Mouse (Mus musculus) adrenal gland, adult 18-20 months (tissue): ENCODE results near the gene Vegfb. TPM values are rescaled to one million over a fixed set of nuclear protein-coding genes. Genes with fewer than 3 reads are reported as not detected.
A peak's percentile ranks its signal among the peaks of the same experiment; 100 is the strongest.
"Not testable (repeated sequence)": the region's sequence is repeated elsewhere in the genome, so short reads cannot be mapped to it uniquely, and the experiment has no call there.

Experiments
- DNase-seq, 2 experiments: peaks; one replicate each; pipeline ENCODE4 v3.0.0; 2021 to 2022; ENCODE audit warnings: low spot score in 2 of 2
- total RNA-seq, 2 experiments: library from RNA; stranded (reverse); gene quantifications; 1 replicate in 1 of 2; 2 replicates in 1 of 2; pipeline ENCODE4 v1.2.3; 2021

Vegfb gene
- total RNA-seq, 2 experiments from 2014 or later: 84.3 to 164 TPM

- DNase-seq: no peak
Measured at GRCm38 (mm10) chr19:6993011-6993770, 5.7 kb upstream of the Vegfb start.

- DNase-seq: peak; percentile 90 to 91
Measured at GRCm38 (mm10) chr19:6992011-6992858, 4.8 kb upstream of the Vegfb start, which contains the start of gene Dnajc4. Gene Dnajc4, minus strand, starts transcription at chr19:6992572.

DNA sequence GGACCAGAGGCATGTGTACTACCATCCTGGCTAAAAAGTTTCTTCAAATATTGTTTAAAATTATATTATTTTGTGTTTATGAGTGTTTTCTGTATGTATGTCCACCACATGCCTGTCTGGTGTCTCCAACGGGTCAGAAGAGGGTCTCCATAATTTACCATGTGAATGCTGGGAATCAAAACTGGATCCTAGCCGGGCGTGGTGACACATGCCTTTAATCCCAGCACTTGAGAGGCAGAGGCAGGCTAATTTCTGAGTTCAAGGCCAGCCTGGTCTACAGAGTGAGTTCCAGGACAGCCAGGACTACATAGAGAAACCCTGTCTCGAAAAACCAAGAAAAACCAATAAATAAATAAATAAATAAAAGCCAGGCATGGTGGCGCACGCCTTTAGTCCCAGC is 3.7 kb upstream of the Vegfb start:
- DNase-seq: not testable (repeated sequence)

DNA sequence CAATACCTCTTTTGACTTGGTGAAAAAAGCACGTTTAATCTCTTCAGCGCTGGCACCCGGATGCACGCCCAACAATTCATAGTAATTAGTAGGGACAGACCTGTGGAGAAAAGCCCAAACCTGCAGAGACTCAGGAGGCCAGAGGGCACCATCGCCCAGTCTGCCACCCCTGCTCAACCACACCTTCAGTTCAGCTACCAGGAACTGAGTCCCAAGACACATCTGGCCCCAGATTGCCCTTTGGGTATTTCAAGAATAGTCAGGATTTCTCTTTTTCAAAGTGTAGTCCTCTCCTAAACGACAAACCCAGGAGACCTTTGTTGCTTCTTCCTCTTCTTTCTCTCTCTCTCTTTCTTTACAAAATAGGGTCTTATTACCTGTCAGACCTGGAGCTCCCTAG is 3.3 kb upstream of the Vegfb start:
- DNase-seq: no peak

GRCm38 (mm10) chr19:6989251-6989650 is 1.8 kb upstream of the Vegfb start:
- DNase-seq: no peak

GRCm38 (mm10) chr19:6987904-6988285 is 444 bp upstream of the Vegfb start:
- DNase-seq: no peak

DNA sequence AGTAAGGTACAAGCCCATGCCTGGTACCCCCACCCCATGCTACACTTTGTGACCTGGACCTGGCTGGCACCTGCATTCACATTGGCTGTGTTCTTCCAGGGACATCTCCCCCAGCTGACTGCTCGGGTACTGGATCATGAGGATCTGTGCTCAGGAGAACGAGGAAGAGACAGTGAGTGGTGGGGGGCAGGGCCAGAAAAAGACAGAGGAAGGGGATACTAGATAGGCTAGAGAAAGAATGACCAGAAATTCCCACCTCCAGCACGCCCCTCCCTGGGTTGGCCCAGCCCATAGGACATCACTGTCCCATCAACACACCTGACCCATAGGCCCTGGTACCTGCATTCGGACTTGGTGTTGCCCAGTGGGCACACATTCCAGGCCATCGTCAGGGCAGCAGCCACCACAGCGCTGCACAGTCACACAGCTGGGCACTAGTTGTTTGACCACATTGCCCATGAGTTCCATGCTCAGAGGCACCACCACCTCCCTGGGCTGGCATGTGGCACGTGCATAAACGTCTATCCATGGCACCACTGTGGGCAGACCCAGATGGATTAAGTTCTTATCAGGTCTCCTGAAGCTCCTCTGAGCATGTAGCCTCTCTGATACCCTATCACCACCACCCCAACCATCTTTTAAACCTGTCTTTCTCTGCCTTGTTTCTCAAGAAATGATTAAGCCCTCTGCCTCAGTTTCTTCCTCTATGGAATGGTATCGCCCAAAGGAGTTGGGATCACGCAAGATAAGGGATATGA is 1.3 kb downstream of the Vegfb start:
- DNase-seq: no peak

- no peak for DNase-seq
Measured at GRCm38 (mm10) chr19:6985300-6985699, 2.2 kb downstream of the Vegfb start.

DNA sequence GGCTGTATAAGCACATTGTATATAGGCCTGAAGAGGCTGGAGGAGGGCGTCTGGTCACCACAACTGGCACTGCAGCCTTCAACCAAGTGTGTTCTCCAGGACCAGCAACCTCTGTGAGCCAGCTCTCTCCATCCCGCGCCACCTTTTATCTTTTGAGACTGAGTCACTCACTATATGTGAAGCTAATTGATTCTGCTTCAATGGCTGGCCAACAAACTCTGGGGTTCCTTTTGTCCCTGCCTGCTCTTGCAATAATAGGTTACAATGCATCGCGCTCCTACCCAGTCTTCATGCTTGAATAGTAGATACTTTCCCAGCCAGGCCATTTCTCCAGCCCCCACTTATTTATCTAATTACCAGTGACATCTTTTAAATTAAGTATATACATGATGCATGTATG is 3.8 kb downstream of the Vegfb start:
- no peak for DNase-seq

GRCm38 (mm10) chr19:6981465-6981864 is 6.0 kb downstream of the Vegfb start:
- no peak for DNase-seq

DNA sequence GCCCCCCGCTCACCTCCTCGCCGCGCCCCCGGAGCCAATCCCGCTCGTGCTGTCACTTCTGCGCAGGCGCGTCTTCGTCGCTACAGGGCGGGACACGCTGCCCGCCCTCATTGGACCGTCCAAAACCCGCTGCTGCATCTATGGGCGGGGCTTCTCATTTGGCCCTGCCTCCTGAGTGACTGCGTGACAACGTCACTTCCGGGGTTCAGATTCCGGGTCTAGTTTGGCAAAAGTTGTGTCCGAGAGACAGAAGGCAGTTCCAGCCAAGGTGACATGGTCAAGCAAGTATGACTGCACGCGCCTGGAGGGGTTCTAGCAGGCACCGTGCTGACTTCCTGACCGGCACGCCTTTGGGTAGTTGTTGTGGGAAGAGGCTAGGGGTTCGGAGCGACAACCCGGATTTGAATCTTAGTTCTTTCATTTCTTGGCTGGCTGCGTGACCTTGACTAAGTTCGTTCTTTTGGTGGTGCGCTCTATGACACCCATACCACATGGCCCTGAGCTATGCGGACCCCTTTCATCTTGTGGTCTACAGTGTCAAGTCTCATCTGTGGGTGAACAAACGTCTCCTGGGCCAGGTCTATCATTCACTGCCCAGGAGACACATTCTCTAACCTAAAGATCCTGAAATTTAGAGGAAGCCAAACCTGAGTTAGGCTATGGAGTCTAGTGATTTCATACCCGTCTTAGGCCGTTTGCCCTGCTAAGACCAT is 6.9 kb downstream of the Vegfb start, which contains the start of gene Fkbp2:
TSS of gene Fkbp2 (minus strand) at position 121 of the 713 bp plus-strand sequence.
- peak; percentile 96 to 97 for DNase-seq

GRCm38 (mm10) chr19:6979486-6980380 is 7.7 kb downstream of the Vegfb start:
- peak; percentile 99 for DNase-seq

DNA sequence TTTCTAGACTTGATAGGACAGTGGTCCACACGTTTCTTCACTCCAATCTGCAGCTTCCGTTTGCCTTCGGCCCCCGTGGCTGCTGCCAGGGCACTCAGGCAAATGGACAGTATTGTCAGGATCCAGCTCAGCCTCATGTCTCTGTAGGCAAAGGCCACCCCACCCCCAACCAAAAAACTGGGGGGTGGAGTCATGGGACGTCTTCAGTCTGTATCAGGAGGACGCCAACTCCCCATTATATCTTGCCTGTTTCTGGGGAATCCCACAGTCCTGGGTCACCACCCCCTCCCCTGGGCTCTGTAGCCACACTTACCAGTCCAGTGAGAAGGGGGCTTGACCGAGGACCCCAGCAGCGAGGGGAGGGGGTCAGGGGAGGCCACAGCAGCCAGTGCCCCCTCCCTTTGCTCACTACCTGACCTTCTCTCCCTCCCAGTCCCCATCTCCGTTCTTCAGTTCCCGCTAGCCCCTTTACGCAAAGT is 8.4 kb downstream of the Vegfb start:
- DNase-seq: peak; percentile 46 to 50

GRCm38 (mm10) chr19:6978639-6978974 is 8.8 kb downstream of the Vegfb start:
- DNase-seq: no peak

- DNase-seq: no peak
Measured at GRCm38 (mm10) chr19:6977759-6978638, 9.5 kb downstream of the Vegfb start.

DNA sequence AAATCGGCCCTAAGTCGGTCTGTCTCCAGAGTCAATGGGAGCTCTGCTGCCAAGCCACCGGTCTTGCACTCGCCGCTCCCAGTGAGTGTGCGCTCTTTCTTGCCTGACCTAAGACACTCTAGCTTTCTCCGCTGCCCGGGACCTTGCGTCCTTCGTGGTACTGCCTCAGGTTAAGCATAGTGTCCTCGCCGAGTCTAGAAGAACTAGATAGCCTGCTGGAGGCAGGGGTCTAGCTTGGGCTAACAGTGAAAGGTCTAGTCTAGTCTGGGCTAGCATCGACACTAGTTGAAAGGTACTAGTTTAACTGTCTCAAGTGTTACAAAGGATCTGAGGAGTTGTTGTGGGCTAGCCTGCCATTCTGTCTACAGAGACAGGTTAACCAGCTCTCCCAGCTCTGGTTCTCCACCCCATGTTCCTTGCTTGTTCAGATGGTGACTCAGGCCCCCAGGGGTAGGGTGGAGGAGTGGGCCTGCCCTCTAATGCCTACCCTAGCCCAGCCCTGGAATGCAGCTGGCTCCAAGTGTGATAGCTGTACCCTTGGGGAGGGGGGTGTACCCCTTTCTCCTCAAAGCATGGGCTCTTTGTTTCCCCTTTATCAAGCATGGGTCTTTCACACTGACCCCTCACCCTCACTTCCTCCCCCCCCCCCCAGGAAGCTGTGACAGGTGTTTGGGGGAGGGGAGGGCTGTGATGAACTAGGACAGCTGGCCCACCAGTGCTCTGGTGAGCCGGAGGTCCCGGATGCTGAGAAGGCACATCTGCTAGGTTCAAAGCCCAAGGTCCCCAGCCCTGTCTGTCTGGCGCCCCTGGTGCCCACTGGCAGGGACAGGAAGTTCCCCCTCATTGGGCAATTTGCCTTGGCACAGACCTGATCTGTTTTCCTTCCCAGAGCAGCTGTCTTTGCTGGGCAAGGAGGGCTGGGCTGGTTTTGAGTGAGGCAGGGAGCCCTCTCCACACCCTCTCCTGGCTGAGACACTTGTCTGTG is 11.6 kb downstream of the Vegfb start, which contains the start of gene Plcb3:
TSS of gene Plcb3 (minus strand) at position 934 of the 985 bp plus-strand sequence.
- DNase-seq: peak; percentile 51 to 52
